Mouse (Mus musculus): ENCODE measurements at regions not wholly inside any gene's neighbourhood (a gene's known extent, or its start where the extent isn't known, plus 50 kb on each side); places are given as distances from the start of the nearest gene placed in this dataset.

DNA sequence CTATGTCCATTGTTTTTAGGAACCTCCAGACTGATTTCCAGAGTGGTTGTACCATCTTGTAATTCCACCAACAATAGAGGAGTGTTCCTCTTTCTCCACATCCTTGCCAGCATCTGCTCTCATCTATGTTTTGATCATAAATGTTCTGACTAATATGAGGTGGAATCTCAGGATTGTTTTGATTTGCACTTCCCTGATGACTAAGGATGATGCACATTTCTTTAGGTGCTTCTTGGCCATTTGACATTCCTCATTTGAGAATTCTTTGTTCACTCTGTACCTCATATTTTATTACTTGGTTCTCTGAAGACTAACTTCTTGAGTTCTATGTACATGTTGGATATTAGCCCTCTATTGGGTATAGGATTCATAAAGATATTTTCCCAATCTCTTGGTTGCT, 538.4 kb downstream of the Inhba start:
- H3K27ac ChIP-seq (ENCODE audit: low read depth, low read length), result no peak overlapping the region
- no peaks in the 10 kb centered on the region for H3K4me1 ChIP-seq (ENCODE audit: control insufficient read depth, insufficient read depth, low read length)
- H3K9me3 ChIP-seq (replicated peaks; ENCODE audit: control insufficient read depth, low read length), result no peaks in the 10 kb centered on the region
- H3K36me3 ChIP-seq (ENCODE audit: control insufficient read depth, insufficient read depth, low read length), result no peaks in the 10 kb centered on the region
- H3K4me3 ChIP-seq (ENCODE audit: low read depth, low read length), result no peak overlapping the region
- no peaks in the 10 kb centered on the region for H3K27me3 ChIP-seq (ENCODE audit: control insufficient read depth, insufficient read depth, low read length)
- no peak overlapping the region for H3K9ac ChIP-seq (ENCODE audit: low read depth, low read length)
- no peak for ATAC-seq (replicated peaks; ENCODE audit: insufficient number of reproducible peaks, low FRiP score, low TSS enrichment)
- H3K4me2 ChIP-seq, result no peak overlapping the region

DNA sequence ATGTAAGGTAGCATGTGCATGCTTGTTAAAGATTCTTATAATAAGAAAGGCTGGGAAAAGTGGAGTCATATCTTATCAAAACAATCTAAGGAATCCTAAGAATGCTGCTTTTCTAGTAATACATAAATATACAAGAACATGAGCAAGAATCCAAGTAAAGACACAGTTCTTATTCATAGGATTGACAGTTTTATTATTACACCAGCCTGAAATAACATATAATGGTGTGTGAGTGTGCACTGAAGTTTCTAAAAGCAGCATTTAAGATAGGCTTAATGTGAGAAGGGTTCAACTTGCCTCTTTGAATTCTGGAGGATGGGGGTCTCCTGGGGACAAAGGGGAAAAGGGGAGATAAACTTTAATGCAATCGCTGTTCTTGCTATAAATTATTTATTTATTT, 553.3 kb downstream of the Inhba start:
- Histone ChIP-seq H3K4me3 (ENCODE audit: low read depth, low read length) (no peak overlapping the region), H3K9ac (ENCODE audit: low read depth, low read length) (no peak overlapping the region), H3K4me1 (ENCODE audit: control insufficient read depth, insufficient read depth, low read length) (no peaks in the 10 kb centered on the region), H3K27ac (ENCODE audit: low read depth, low read length) (no peak overlapping the region), H3K9me3 (replicated peaks; ENCODE audit: control insufficient read depth, low read length) (no peaks in the 10 kb centered on the region), H3K4me2 (no peak overlapping the region), H3K27me3 (ENCODE audit: control insufficient read depth, insufficient read depth, low read length) (no peaks in the 10 kb centered on the region), H3K36me3 (ENCODE audit: control insufficient read depth, insufficient read depth, low read length) (no peaks in the 10 kb centered on the region)
- WGBS (ENCODE audit: insufficient replicate concordance), result 65% methylated on average over 1 of the region's 1 CpGs
- no peak for ATAC-seq (replicated peaks; ENCODE audit: insufficient number of reproducible peaks, low FRiP score, low TSS enrichment)

DNA sequence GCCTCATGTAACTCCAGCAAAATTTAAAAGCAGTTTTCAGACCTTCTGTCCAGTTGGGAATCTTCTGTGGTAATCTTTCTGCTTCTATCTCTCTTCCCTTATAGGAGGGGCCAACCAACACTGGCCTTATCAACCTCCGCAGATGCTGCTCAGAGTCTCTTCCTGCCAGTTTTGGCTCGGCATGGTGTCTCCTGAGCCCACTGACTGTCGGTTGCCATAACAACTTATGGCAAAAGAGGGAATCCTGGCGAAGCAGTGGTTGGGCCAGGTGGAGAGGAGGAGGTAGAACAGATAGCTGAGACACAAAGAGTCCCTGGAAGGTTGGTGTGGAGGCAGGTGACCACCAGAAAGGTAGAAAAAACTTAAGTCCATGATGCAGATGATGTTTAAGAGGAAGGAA, 562.4 kb downstream of the Inhba start:
- H3K27ac ChIP-seq (ENCODE audit: low read depth, low read length), result no peak overlapping the region
- no peaks in the 10 kb centered on the region for H3K9me3 ChIP-seq (replicated peaks; ENCODE audit: control insufficient read depth, low read length)
- H3K36me3 ChIP-seq (ENCODE audit: control insufficient read depth, insufficient read depth, low read length), result no peaks in the 10 kb centered on the region
- H3K4me1 ChIP-seq (ENCODE audit: control insufficient read depth, insufficient read depth, low read length), result no peaks in the 10 kb centered on the region
- H3K4me2 ChIP-seq, result no peak overlapping the region
- no peaks in the 10 kb centered on the region for H3K27me3 ChIP-seq (ENCODE audit: control insufficient read depth, insufficient read depth, low read length)
- H3K9ac ChIP-seq (ENCODE audit: low read depth, low read length), result no peak overlapping the region
- WGBS (ENCODE audit: insufficient replicate concordance), result 9% methylated on average over 4 of the region's 4 CpGs
- ATAC-seq (replicated peaks; ENCODE audit: insufficient number of reproducible peaks, low FRiP score, low TSS enrichment), result no peak
- H3K4me3 ChIP-seq (ENCODE audit: low read depth, low read length), result no peak overlapping the region

DNA sequence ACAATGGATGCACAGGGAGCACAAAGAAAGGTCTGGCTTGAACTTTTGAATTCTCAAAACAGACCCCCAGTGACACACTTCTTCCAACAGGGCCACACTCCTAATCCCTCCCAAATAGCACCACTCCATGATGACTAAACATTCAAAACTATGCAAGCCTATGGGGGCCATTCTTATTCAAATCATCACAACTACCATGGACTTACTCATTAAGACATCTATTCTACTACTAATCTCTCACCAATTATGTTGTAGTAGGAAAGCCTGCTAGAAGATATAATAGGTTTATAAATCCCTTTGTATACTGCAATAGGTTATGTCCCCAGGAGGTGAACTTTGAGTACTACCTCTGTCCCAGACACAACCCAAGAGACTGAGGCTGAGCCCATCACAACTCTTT, 574.6 kb downstream of the Inhba start:
- H3K9ac ChIP-seq (ENCODE audit: low read depth, low read length), result no peak overlapping the region
- H3K4me1 ChIP-seq (ENCODE audit: control insufficient read depth, insufficient read depth, low read length), result no peaks in the 10 kb centered on the region
- H3K9me3 ChIP-seq (replicated peaks; ENCODE audit: control insufficient read depth, low read length), result no peaks in the 10 kb centered on the region
- H3K27ac ChIP-seq (ENCODE audit: low read depth, low read length), result no peak overlapping the region
- no peaks in the 10 kb centered on the region for H3K36me3 ChIP-seq (ENCODE audit: control insufficient read depth, insufficient read depth, low read length)
- no peak overlapping the region for H3K4me3 ChIP-seq (ENCODE audit: low read depth, low read length)
- ATAC-seq (replicated peaks; ENCODE audit: insufficient number of reproducible peaks, low FRiP score, low TSS enrichment), result no peak
- no peaks in the 10 kb centered on the region for H3K27me3 ChIP-seq (ENCODE audit: control insufficient read depth, insufficient read depth, low read length)
- H3K4me2 ChIP-seq, result no peak overlapping the region

DNA sequence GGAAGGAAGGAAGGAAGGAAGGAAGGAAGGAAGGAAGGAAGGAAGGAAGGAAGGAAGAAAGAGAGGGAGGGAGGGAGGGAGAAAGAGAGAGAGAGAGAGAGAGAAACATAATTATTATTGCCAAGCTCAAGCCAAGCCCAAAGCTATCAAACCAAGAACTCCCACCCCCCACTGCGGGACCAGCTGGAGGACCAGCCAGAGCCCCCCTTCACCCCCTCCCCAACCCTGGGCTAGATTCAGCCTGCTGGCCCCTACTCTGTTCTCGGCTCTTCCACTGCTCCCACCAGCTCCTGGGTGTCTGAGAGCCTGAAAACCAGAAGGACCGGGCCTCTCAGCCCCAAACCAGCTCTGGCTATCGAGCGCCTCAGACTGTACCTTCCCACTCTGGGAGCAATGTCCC, 608.1 kb downstream of the Inhba start:
- no peak for ATAC-seq (replicated peaks; ENCODE audit: insufficient number of reproducible peaks, low FRiP score, low TSS enrichment)
- 83% methylated on average over 5 of the region's 5 CpGs for WGBS (ENCODE audit: insufficient replicate concordance)
- H3K27me3 ChIP-seq (ENCODE audit: control insufficient read depth, insufficient read depth, low read length), result no peaks in the 10 kb centered on the region

DNA sequence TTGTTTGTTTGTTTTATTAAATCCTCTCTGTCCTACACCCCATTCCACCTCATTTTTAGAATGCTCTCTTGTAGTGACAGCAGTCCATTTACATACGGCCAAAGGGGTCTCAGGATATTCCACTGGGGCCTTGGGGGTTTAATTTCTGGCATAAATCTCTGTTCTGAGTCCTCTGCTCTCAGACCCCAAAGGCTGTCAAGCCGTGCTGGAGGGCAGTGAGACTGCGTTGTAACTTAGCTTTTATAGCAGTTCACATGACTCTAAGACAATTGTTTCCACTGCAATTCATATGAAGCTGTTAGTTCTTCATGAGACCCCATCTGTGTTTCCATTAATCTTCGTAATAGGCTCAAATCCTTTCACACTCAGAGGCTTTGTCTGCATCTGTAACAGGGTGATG, 614.9 kb downstream of the Inhba start:
- Histone ChIP-seq H3K27ac (ENCODE audit: low read depth, low read length) (no peak overlapping the region), H3K4me3 (ENCODE audit: low read depth, low read length) (no peak overlapping the region), H3K4me1 (ENCODE audit: control insufficient read depth, insufficient read depth, low read length) (no peaks in the 10 kb centered on the region), H3K9me3 (replicated peaks; ENCODE audit: control insufficient read depth, low read length) (no peaks in the 10 kb centered on the region), H3K27me3 (ENCODE audit: control insufficient read depth, insufficient read depth, low read length) (no peaks in the 10 kb centered on the region), H3K9ac (ENCODE audit: low read depth, low read length) (no peak overlapping the region), H3K4me2 (no peak overlapping the region), H3K36me3 (ENCODE audit: control insufficient read depth, insufficient read depth, low read length) (no peaks in the 10 kb centered on the region)
- ATAC-seq (replicated peaks; ENCODE audit: insufficient number of reproducible peaks, low FRiP score, low TSS enrichment), result no peak
- WGBS (ENCODE audit: insufficient replicate concordance), result 71% methylated on average over 4 of the region's 4 CpGs

More for the DNA sequence above, 608.1 kb downstream of the Inhba start:
- no peaks in the 10 kb centered on the region for H3K4me1 ChIP-seq (ENCODE audit: control insufficient read depth, insufficient read depth, low read length)
- no peaks in the 10 kb centered on the region for H3K36me3 ChIP-seq (ENCODE audit: control insufficient read depth, insufficient read depth, low read length)
- no peaks in the 10 kb centered on the region for H3K9me3 ChIP-seq (replicated peaks; ENCODE audit: control insufficient read depth, low read length)
- no peak overlapping the region for H3K4me3 ChIP-seq (ENCODE audit: low read depth, low read length)
- H3K27ac ChIP-seq (ENCODE audit: low read depth, low read length), result no peak overlapping the region
- H3K4me2 ChIP-seq, result no peak overlapping the region
- no peak overlapping the region for H3K9ac ChIP-seq (ENCODE audit: low read depth, low read length)

DNA sequence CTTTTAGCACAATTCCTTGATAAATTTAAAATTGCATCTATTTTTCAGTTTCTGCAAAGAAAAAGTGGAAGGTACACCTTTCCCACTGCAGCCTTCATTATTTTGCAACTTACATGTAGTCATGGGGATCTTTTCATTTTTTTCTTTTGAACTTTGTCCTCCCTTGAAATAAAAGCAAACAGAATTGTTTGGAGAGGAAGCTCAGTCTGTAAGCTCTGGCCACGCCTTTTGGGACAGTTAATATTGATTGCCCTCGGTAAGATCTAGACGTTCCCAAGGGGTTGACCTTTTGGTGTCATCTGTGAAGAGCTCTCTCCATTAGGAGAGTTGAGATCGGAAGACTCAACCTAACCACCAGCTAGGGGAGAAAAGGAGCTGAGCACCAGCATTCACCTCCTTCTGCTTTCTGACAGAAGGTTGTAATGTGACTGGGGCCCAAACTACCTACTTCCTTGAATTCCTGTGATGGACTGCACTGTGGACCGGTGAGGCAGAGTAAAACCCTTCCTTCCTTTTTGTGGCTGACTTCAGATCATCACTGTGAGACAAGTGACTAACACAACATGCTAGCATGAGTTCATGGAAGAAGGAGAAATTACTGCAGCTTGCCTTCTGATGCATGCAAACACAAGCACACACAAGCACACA, 621.9 kb downstream of the Inhba start:
- no peaks in the 10 kb centered on the region for H3K4me1 ChIP-seq (ENCODE audit: control insufficient read depth, insufficient read depth, low read length)
- no peaks in the 10 kb centered on the region for H3K27me3 ChIP-seq (ENCODE audit: control insufficient read depth, insufficient read depth, low read length)
- H3K27ac ChIP-seq (ENCODE audit: low read depth, low read length), result no peak overlapping the region
- no peaks in the 10 kb centered on the region for H3K36me3 ChIP-seq (ENCODE audit: control insufficient read depth, insufficient read depth, low read length)
- no peak overlapping the region for H3K4me3 ChIP-seq (ENCODE audit: low read depth, low read length)
- H3K4me2 ChIP-seq, result no peak overlapping the region
- ATAC-seq (replicated peaks; ENCODE audit: insufficient number of reproducible peaks, low FRiP score, low TSS enrichment), result no peak
- WGBS (ENCODE audit: insufficient replicate concordance), result 60% methylated on average over 5 of the region's 5 CpGs
- no peak overlapping the region for H3K9ac ChIP-seq (ENCODE audit: low read depth, low read length)
- no peaks in the 10 kb centered on the region for H3K9me3 ChIP-seq (replicated peaks; ENCODE audit: control insufficient read depth, low read length)

DNA sequence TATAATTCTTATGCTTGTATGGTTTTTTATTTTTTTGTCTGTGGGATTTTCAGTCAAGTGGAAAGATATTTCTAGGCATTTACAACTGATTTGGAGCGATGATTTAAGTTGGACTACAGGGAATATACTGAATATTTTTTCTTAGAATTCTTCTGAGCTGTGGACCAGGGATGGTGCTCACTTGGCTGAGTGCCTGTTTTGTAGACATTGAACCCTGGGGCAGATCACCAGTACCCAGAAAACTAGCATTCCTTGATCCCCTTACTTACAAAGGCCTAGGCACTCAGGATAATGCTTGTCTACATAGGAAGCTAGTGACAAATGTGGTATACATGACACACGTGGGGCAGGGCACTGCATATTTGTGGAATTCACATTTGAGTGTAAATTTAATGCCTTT, 624.6 kb downstream of the Inhba start:
- H3K4me1 ChIP-seq (ENCODE audit: control insufficient read depth, insufficient read depth, low read length), result no peaks in the 10 kb centered on the region
- H3K9me3 ChIP-seq (replicated peaks; ENCODE audit: control insufficient read depth, low read length), result no peaks in the 10 kb centered on the region
- H3K27ac ChIP-seq (ENCODE audit: low read depth, low read length), result no peak overlapping the region
- H3K36me3 ChIP-seq (ENCODE audit: control insufficient read depth, insufficient read depth, low read length), result no peaks in the 10 kb centered on the region
- H3K27me3 ChIP-seq (ENCODE audit: control insufficient read depth, insufficient read depth, low read length), result no peaks in the 10 kb centered on the region
- H3K4me2 ChIP-seq, result no peak overlapping the region
- H3K4me3 ChIP-seq (ENCODE audit: low read depth, low read length), result no peak overlapping the region
- no peak overlapping the region for H3K9ac ChIP-seq (ENCODE audit: low read depth, low read length)
- 73% methylated on average over 2 of the region's 2 CpGs for WGBS (ENCODE audit: insufficient replicate concordance)
- no peak for ATAC-seq (replicated peaks; ENCODE audit: insufficient number of reproducible peaks, low FRiP score, low TSS enrichment)

- H3K9me3 ChIP-seq (replicated peaks; ENCODE audit: control insufficient read depth, low read length), result no peaks in the 10 kb centered on the region
- 79% methylated on average over 3 of the region's 3 CpGs for WGBS (ENCODE audit: insufficient replicate concordance)
- H3K4me2 ChIP-seq, result no peak overlapping the region
- no peaks in the 10 kb centered on the region for H3K27me3 ChIP-seq (ENCODE audit: control insufficient read depth, insufficient read depth, low read length)
- no peak overlapping the region for H3K9ac ChIP-seq (ENCODE audit: low read depth, low read length)
- H3K27ac ChIP-seq (ENCODE audit: low read depth, low read length), result no peak overlapping the region
- peaks cover 2% of the 10 kb centered on the region; the same call in 1 of the 2 replicates for H3K4me1 ChIP-seq (ENCODE audit: control insufficient read depth, insufficient read depth, low read length)
- no peak for ATAC-seq (replicated peaks; ENCODE audit: insufficient number of reproducible peaks, low FRiP score, low TSS enrichment)
- H3K4me3 ChIP-seq (ENCODE audit: low read depth, low read length), result no peak overlapping the region
- no peaks in the 10 kb centered on the region for H3K36me3 ChIP-seq (ENCODE audit: control insufficient read depth, insufficient read depth, low read length)
Observed at GRCm38 (mm10) chr13:16641611-16642449, 630.2 kb downstream of the Inhba start.
